Mouse (Mus musculus) myocyte (in vitro differentiated cells): Measurements from ENCODE around the gene Rpusd2. TPM values are rescaled to one million over a fixed set of nuclear protein-coding genes. Genes with fewer than 3 reads are reported as not detected.

Experiments
- H3K27me3 ChIP-seq: one replicate; pipeline ENCODE4 v1.6.1; 2011; ENCODE audit not compliant: control insufficient read depth, insufficient read depth, insufficient read length
- H3K36me3 ChIP-seq: one replicate; pipeline ENCODE4 v1.6.1; 2011; ENCODE audit not compliant: control insufficient read depth, insufficient read depth
- H3K4me2 ChIP-seq: one replicate; pipeline ENCODE4 v1.6.1; 2011; ENCODE audit warnings: low read depth, control low read depth
- H3K4me3 ChIP-seq: one replicate; pipeline ENCODE4 v1.5.1; 2011; ENCODE audit warnings: mild to moderate bottlenecking, control low read depth, moderate library complexity
- H3K79me2 ChIP-seq: one replicate; pipeline ENCODE4 v1.6.1; 2011; ENCODE audit not compliant: control insufficient read depth, insufficient read depth
- H3ac ChIP-seq: one replicate; pipeline ENCODE4 v1.6.1; 2011; ENCODE audit not compliant: control insufficient read depth, insufficient read length
- CEBPB ChIP-seq: IDR thresholded peaks from 2 replicates; pipeline ENCODE4 v1.6.1; 2011; ENCODE audit warnings: mild to moderate bottlenecking, moderate library complexity; ENCODE audit not compliant: poor library complexity, insufficient read depth, severe bottlenecking
- E2F4 ChIP-seq: IDR thresholded peaks from one replicate; pipeline ENCODE4 v1.6.1; 2011; ENCODE audit warnings: mild to moderate bottlenecking, control low read depth, moderate library complexity; ENCODE audit not compliant: insufficient read depth
- MAX ChIP-seq: IDR thresholded peaks from one replicate; pipeline ENCODE4 v1.6.1; 2011; ENCODE audit warnings: low read depth, mild to moderate bottlenecking, control low read depth
- MYOD1 ChIP-seq, 3 experiments: IDR thresholded peaks; one replicate each; pipeline ENCODE4 v1.6.1; 2011; ENCODE audit warnings: control low read depth in 2 of 3, low read depth in 2 of 3, mild to moderate bottlenecking in 2 of 3, moderate library complexity in 1 of 3; ENCODE audit not compliant: insufficient read length in 2 of 3, control insufficient read depth in 1 of 3
- MYOG ChIP-seq, 3 experiments: IDR thresholded peaks; one replicate each; pipeline ENCODE4 v1.6.1; 2011; ENCODE audit warnings: control low read depth in 2 of 3, low read depth in 2 of 3, mild to moderate bottlenecking in 2 of 3; ENCODE audit not compliant: insufficient read length in 2 of 3, control insufficient read depth in 1 of 3, insufficient read depth in 1 of 3
- POLR2A ChIP-seq: IDR thresholded peaks from one replicate; pipeline ENCODE4 v1.6.1; 2011; ENCODE audit warnings: low read depth, mild to moderate bottlenecking, control low read depth, moderate library complexity; ENCODE audit not compliant: insufficient read length
- POLR2AphosphoS2 ChIP-seq: IDR thresholded peaks from one replicate; pipeline ENCODE4 v1.6.1; 2011; ENCODE audit warnings: low read depth, control low read depth; ENCODE audit not compliant: insufficient read length
- REST ChIP-seq: IDR thresholded peaks from one replicate; pipeline ENCODE4 v1.6.1; 2011; ENCODE audit warnings: mild to moderate bottlenecking, control low read depth, moderate library complexity; ENCODE audit not compliant: insufficient read depth, insufficient read length
- SRF ChIP-seq: IDR thresholded peaks from one replicate; pipeline ENCODE4 v1.6.1; 2011; ENCODE audit warnings: low read depth; ENCODE audit not compliant: control insufficient read depth, insufficient read length
- TCF12 ChIP-seq: IDR thresholded peaks from one replicate; pipeline ENCODE4 v1.6.1; 2011; ENCODE audit warnings: mild to moderate bottlenecking, control low read depth; ENCODE audit not compliant: poor library complexity, insufficient read depth, severe bottlenecking
- TCF3 ChIP-seq: IDR thresholded peaks from one replicate; pipeline ENCODE4 v1.6.1; 2011; ENCODE audit warnings: low read depth, control low read depth; ENCODE audit not compliant: insufficient read length
- USF1 ChIP-seq: IDR thresholded peaks from one replicate; pipeline ENCODE4 v1.6.1; 2011; ENCODE audit warnings: low read depth, mild to moderate bottlenecking, control low read depth, moderate library complexity
- polyA plus RNA-seq: library from polyadenylated mRNA; unstranded; fragments of >200 nt; fragmentation: generic; extraction: Trizol; gene quantifications from one replicate; pipeline ENCODE4 v1.2.1, GENCODE M21; 2012; ENCODE audit warnings: missing spikeins

The Rpusd2 gene
- polyA plus RNA-seq, 1 experiment: 3.8 TPM

- H3K4me3 ChIP-seq: no peak overlapping the region
- peaks cover 6% of the 10 kb centered on the region for H3K36me3 ChIP-seq
- TF ChIP-seq TCF3 (no peak), MAX (no peak), TCF12 (no peak), POLR2AphosphoS2 (no peak), USF1 (no peak), POLR2A (no peak), E2F4 (no peak), CEBPB (no peak), SRF (no peak), MYOD1 (IDR thresholded peaks at IDR 0.05; ENCODE audit: control insufficient read depth in 1 of 3, insufficient read length in 2 of 3, low read depth in 2 of 3) (no peak), REST (no peak), MYOG (IDR thresholded peaks at IDR 0.05; ENCODE audit: control insufficient read depth in 1 of 3, insufficient read depth in 1 of 3, insufficient read length in 2 of 3, low read depth in 2 of 3) (no peak)
- H3K27me3 ChIP-seq: no peaks in the 10 kb centered on the region
- peaks cover 3% of the 10 kb centered on the region for H3K79me2 ChIP-seq
- H3K4me2 ChIP-seq: no peak overlapping the region
- no peak overlapping the region for H3ac ChIP-seq
These were observed 9.9 kb upstream of the Rpusd2 start for GRCm38 (mm10) chr2:119024536-119025238.

- Histone ChIP-seq H3K36me3 (peaks cover 6% of the 10 kb centered on the region), H3K4me3 (no peak overlapping the region), H3K27me3 (no peaks in the 10 kb centered on the region), H3K79me2 (peaks cover 3% of the 10 kb centered on the region), H3ac (no peak overlapping the region), H3K4me2 (no peak overlapping the region)
- TF ChIP-seq MYOG (IDR thresholded peaks at IDR 0.05; ENCODE audit: control insufficient read depth in 1 of 3, insufficient read depth in 1 of 3, insufficient read length in 2 of 3, low read depth in 2 of 3) (no peak), REST (no peak), CEBPB (no peak), SRF (no peak), MAX (no peak), POLR2A (no peak), MYOD1 (IDR thresholded peaks at IDR 0.05; ENCODE audit: control insufficient read depth in 1 of 3, insufficient read length in 2 of 3, low read depth in 2 of 3) (no peak), TCF3 (no peak), TCF12 (no peak), USF1 (no peak), E2F4 (no peak), POLR2AphosphoS2 (no peak)
These were observed 9.4 kb upstream of the Rpusd2 start for GRCm38 (mm10) chr2:119025239-119025616.

DNA sequence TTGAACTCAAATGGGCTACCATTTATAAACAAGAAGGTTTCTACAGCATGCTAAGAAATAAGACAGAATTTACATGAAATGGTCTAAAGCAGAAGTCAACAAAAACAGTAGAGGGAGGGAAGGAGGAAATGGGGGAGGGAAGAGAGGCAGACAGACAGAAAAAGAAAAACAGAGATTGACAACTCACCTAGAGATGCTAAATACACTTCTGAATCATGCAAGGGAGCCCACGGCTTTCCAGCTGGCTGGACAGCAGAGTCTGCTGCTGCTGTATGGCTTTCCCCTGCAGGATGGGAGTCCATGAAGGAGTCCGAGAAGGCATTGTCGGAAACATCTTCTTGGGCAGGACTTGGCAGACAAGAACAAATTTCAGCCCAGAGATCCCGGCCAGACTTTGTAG lies 7.6 kb upstream of the Rpusd2 start:
- H3K4me3 ChIP-seq: no peak overlapping the region
- peaks cover 3% of the 10 kb centered on the region for H3K79me2 ChIP-seq
- no peak overlapping the region for H3ac ChIP-seq
- no peak for TF ChIP-seq POLR2AphosphoS2
- no peak for TF ChIP-seq CEBPB
- no peak for TF ChIP-seq TCF12
- TF ChIP-seq MYOD1 (IDR thresholded peaks at IDR 0.05; ENCODE audit: control insufficient read depth in 1 of 3, insufficient read length in 2 of 3, low read depth in 2 of 3): no peak
- no peak for TF ChIP-seq SRF
- no peak for TF ChIP-seq TCF3
- no peak for TF ChIP-seq MAX
- TF ChIP-seq E2F4: no peak
- TF ChIP-seq MYOG (IDR thresholded peaks at IDR 0.05; ENCODE audit: control insufficient read depth in 1 of 3, insufficient read depth in 1 of 3, insufficient read length in 2 of 3, low read depth in 2 of 3): no peak
- no peak overlapping the region for H3K4me2 ChIP-seq
- H3K36me3 ChIP-seq: peaks cover 6% of the 10 kb centered on the region
- H3K27me3 ChIP-seq: no peaks in the 10 kb centered on the region

- H3ac ChIP-seq: peak within 1 kb of the TSS; percentile 22
- H3K4me2 ChIP-seq: peak within 1 kb of the TSS; percentile 87
- H3K27me3 ChIP-seq: no peaks in the 10 kb centered on the region
- TF ChIP-seq USF1 (no peak), SRF (no peak), E2F4 (no peak), TCF12 (no peak), MYOD1 (IDR thresholded peaks at IDR 0.05; ENCODE audit: control insufficient read depth in 1 of 3, insufficient read length in 2 of 3, low read depth in 2 of 3) (no peak), POLR2A (peak; percentile 27), CEBPB (no peak)
- H3K79me2 ChIP-seq: peaks cover 3% of the 10 kb centered on the region
- H3K4me3 ChIP-seq: peak within 1 kb of the TSS; percentile 48
- H3K36me3 ChIP-seq: peaks cover 6% of the 10 kb centered on the region
These were observed 5.5 kb upstream of the Rpusd2 start, which contains the start of gene Ccdc32 for GRCm38 (mm10) chr2:119028941-119029551. Gene Ccdc32 (minus strand): TSS chr2:119029393.
